Comparison of ENCODE assay signal across 19 mouse cellular contexts in the genomic region with DNA sequence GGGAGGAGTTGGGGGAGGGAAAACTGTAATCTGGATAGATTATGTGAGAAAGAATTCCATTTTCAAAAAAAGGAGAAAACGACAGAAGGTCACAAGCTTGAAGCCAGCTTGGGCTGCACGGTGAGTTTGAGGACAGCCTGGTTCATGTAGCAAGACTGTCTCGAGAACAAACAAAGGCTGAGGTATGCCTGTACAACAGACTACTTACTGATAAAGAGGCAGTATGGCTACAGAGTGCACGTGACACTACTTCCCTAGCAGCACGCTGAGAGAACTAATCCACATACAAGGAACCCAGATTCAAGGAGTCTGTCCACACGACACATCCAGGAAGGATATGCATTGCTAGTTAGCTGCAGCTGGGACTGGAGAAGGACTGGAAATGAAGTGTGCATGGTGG. TPM values are rescaled to one million over a fixed set of nuclear protein-coding genes. Genes with fewer than 3 reads are reported as not detected.
A peak's percentile ranks its signal among the peaks of the same experiment; 100 is the strongest.
DNase-seq lines count a peak whose midpoint lies in the region; ATAC-seq and TF ChIP-seq lines count a peak whose summit lies in the region.
"Had no signal": no experiment of that assay in that cellular context is flagged by ENCODE, and none has a peak within 500 bp of the region (broad histone marks: within the 10 kb centered on the region; RNA-seq: fewer than 3 reads in every experiment).

No protein-coding gene starts in this region.

- H3K9ac ChIP-seq in heart, embryonic 13.5 days: no peak overlapping the region
- H3K9ac ChIP-seq in lung, embryonic 16.5 days (ENCODE audit: low read length): no peak overlapping the region
- no peak overlapping the region for H3K9ac ChIP-seq in stomach, postnatal 0 days (ENCODE audit: low read length)
- H3K9ac ChIP-seq: embryonic facial prominence, embryonic 13.5 days; hindbrain, embryonic 15.5 days; liver, embryonic 13.5 days; neural tube, embryonic 12.5 days had no signal

- no peak for TF ChIP-seq CTCF in stomach, postnatal 0 days (IDR thresholded peaks at IDR 0.05; ENCODE audit: low read depth)

- 8% methylated on average over 6 of the region's 6 CpGs for WGBS in heart, embryonic 13.5 days
- 12% methylated on average over 6 of the region's 6 CpGs for WGBS in lung, embryonic 16.5 days
- WGBS in stomach, postnatal 0 days: 34% methylated on average over 6 of the region's 6 CpGs

- H3K4me2 ChIP-seq in heart, embryonic 13.5 days: peak overlapping the region; percentile 9; the same call in 1 of the 2 replicates
- H3K4me2 ChIP-seq in lung, embryonic 16.5 days (ENCODE audit: low read depth, low read length): no peak overlapping the region
- no peak overlapping the region for H3K4me2 ChIP-seq in stomach, postnatal 0 days (replicated peaks; ENCODE audit: low read depth)
- H3K4me2 ChIP-seq: embryonic facial prominence, embryonic 13.5 days; hindbrain, embryonic 15.5 days; liver, embryonic 13.5 days; neural tube, embryonic 12.5 days had no signal

- DNase-seq in heart, postnatal 4 days: no peak
- no peak for DNase-seq in lung, postnatal 4 days
- peak; percentile 61 for DNase-seq in MEL-GATA-1-ER (ENCODE audit: extremely low read depth, low read depth)
- DNase-seq in stomach, postnatal 0 days (ENCODE audit: low spot score): no peak
- no peak for DNase-seq in adrenal gland, postnatal 25 days
- DNase-seq: cerebellum, adult 9-11 months; gastrocnemius, adult 2 months; heart, adult 2 months; kidney, adult 2 months; kidney, postnatal 25 days; layer of hippocampus, adult 9-11 months; liver, embryonic 13.5 days; thymus, postnatal 14 days had no signal

- ATAC-seq in heart, embryonic 13.5 days (ENCODE audit: extremely low read depth, insufficient number of reproducible peaks, low FRiP score, low TSS enrichment): no peak
- peak; percentile 75 for ATAC-seq in lung, embryonic 16.5 days (ENCODE audit: low read depth)
- peak; percentile 74 for ATAC-seq in stomach, postnatal 0 days (ENCODE audit: low FRiP score, low TSS enrichment)

- no peak overlapping the region for H3K4me3 ChIP-seq in heart, embryonic 13.5 days
- no peak overlapping the region for H3K4me3 ChIP-seq in lung, embryonic 16.5 days (ENCODE audit: low read length)
- no peak overlapping the region for H3K4me3 ChIP-seq in stomach, postnatal 0 days (ENCODE audit: low read depth, low read length)
- H3K4me3 ChIP-seq: embryonic facial prominence, embryonic 13.5 days; gastrocnemius, adult 2 months; heart, adult 2 months; hindbrain, embryonic 15.5 days; liver, embryonic 13.5 days; midbrain, embryonic 10.5 days; neural tube, embryonic 12.5 days had no signal

- peaks cover 21% of the 10 kb centered on the region for H3K27me3 ChIP-seq in heart, embryonic 13.5 days (replicated peaks)
- H3K27me3 ChIP-seq in lung, embryonic 16.5 days (ENCODE audit: control insufficient read depth, insufficient read depth, low read depth, low read length): peaks cover 6% of the 10 kb centered on the region; the same call in 1 of the 2 replicates
- H3K27me3 ChIP-seq in stomach, postnatal 0 days (ENCODE audit: control insufficient read depth, insufficient read depth, low read length): no peaks in the 10 kb centered on the region

- no peak for TF ChIP-seq EP300 in stomach, postnatal 0 days (optimal IDR thresholded peaks at IDR 0.05)

- H3K4me1 ChIP-seq in heart, embryonic 13.5 days: peaks cover 32% of the 10 kb centered on the region
- peaks cover 5% of the 10 kb centered on the region for H3K4me1 ChIP-seq in lung, embryonic 16.5 days (replicated peaks; ENCODE audit: control insufficient read depth, insufficient read depth, low read length)
- no peaks in the 10 kb centered on the region; the same call in 1 of the 2 replicates for H3K4me1 ChIP-seq in stomach, postnatal 0 days (replicated peaks; ENCODE audit: control insufficient read depth, insufficient read depth)
- H3K4me1 ChIP-seq: embryonic facial prominence, embryonic 13.5 days; hindbrain, embryonic 15.5 days had no signal

- H3K9me3 ChIP-seq in heart, embryonic 13.5 days: no peaks in the 10 kb centered on the region
- H3K9me3 ChIP-seq in lung, embryonic 16.5 days (ENCODE audit: control insufficient read depth, low read length): no peaks in the 10 kb centered on the region
- H3K9me3 ChIP-seq in stomach, postnatal 0 days (ENCODE audit: control insufficient read depth, low read length): no peaks in the 10 kb centered on the region
- H3K9me3 ChIP-seq: embryonic facial prominence, embryonic 13.5 days; hindbrain, embryonic 15.5 days; liver, embryonic 13.5 days; midbrain, embryonic 10.5 days; neural tube, embryonic 12.5 days had no signal

- H3K36me3 ChIP-seq in heart, embryonic 13.5 days: no peaks in the 10 kb centered on the region
- H3K36me3 ChIP-seq in lung, embryonic 16.5 days (ENCODE audit: control insufficient read depth, insufficient read depth, low read length): no peaks in the 10 kb centered on the region
- no peaks in the 10 kb centered on the region for H3K36me3 ChIP-seq in stomach, postnatal 0 days (ENCODE audit: control insufficient read depth, insufficient read depth, low read length)
- H3K36me3 ChIP-seq: embryonic facial prominence, embryonic 13.5 days; hindbrain, embryonic 15.5 days; liver, embryonic 13.5 days; neural tube, embryonic 12.5 days had no signal

- peak overlapping the region; percentile 25; the same call in 1 of the 2 replicates for H3K27ac ChIP-seq in heart, embryonic 13.5 days (replicated peaks)
- H3K27ac ChIP-seq in lung, embryonic 16.5 days (ENCODE audit: low read length): no peak overlapping the region
- no peak overlapping the region for H3K27ac ChIP-seq in stomach, postnatal 0 days (replicated peaks)
- H3K27ac ChIP-seq: embryonic facial prominence, embryonic 13.5 days; gastrocnemius, adult 2 months; heart, adult 2 months; hindbrain, embryonic 15.5 days; liver, embryonic 13.5 days; midbrain, embryonic 10.5 days; neural tube, embryonic 12.5 days had no signal

RNA-seq across cellular contexts. Expression of a gene that starts 6.1 kb away (rescaled TPM):
- polyA plus RNA-seq in heart, embryonic 13.5 days (2015; fragmentation: Nextera tagmentation; extraction: Ambion mirVana): 7.6 and 8.6 TPM in 2 replicates
- 10 to 100 TPM; 13.7 to 15.4 TPM for total RNA-seq in heart, postnatal 4 days (2021)
- 4.1 and 4.6 TPM in 2 replicates for polyA plus RNA-seq in lung, embryonic 16.5 days (2015; fragmentation: Nextera tagmentation; extraction: Ambion mirVana)
- polyA plus RNA-seq in stomach, postnatal 0 days (2015; fragmentation: Nextera tagmentation; extraction: Ambion mirVana): 0.79 and 0.96 TPM in 2 replicates
- 0.52 and 1.3 TPM in 2 replicates for total RNA-seq in adrenal gland, postnatal 25 days (2021)
